Mouse (Mus musculus) cerebellum, postnatal 10 days (tissue): ENCODE results near the gene Kdm4a.

ENCODE experiments used
- DNase-seq, 2 experiments: peaks; one replicate each; pipeline ENCODE4 v3.0.0; 2021; ENCODE audit warnings: mixed read lengths in 2 of 2

Gene Kdm4a

DNA sequence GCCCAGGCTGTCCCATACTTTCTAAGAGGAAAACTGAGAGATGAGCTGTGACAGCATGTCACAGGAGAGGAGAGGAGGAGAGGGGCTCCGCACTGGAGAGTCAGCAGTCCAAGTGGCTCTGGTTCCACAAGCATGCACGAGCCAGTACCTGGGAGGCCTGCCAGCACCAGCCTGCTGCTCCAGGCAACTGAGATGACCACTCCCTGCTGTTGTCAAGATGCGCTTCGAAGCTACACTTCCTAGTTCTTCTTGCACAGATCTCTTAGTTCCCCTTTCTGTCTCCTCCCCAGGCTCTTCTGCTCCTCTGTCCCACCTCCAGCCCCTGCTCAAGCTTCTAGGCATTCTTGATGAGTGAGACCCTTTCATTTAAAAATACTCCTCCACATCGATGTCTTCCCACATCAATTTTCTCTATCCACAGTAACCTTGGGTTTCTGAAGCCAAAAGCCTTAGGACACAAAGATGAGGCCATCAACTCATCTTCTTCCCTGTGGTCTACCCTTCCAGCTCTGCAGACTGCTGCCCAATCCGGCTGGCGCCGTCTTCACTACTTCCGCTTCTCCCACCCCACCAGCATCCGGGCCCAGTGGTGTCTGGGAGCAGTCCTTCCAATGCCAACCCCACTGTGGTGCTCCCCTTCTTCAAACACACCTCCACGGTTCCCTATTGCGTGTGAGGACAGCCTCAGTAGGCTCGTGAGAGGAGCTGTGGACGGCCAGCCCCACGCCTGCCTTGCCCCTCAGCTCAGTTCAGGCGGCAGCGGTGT, 27.6 kb downstream of the Kdm4a start:
- DNase-seq = peak; percentile 98

DNA sequence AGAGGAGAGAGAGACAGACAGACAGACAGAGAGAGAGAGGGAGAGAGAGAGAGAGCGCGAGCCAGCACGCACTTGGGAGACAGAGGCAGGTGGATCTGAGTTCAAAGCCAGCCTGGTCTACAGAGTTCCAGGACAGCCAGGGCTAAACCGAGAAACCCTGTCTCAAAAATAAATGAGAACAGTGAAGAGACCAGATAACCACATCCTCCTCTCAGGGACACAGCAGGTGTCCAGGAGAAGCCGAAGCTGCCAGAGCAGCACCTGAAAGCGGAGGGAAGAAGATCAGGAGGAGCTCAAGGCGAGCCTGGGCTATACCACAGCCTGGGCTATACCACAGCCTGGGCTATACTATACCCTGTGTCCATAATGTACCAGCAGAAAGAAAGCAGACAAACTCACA, 29.0 kb downstream of the Kdm4a start:
- DNase-seq = peak; percentile 45 to 51

- DNase-seq = peak; percentile 78 to 83
Measured at GRCm38 (mm10) chr4:118149956-118150680, 29.7 kb downstream of the Kdm4a start.

GRCm38 (mm10) chr4:118149055-118149576, 30.7 kb downstream of the Kdm4a start:
- DNase-seq = peak in 1 of 2 experiments; percentile 42

GRCm38 (mm10) chr4:118148317-118148687, 31.5 kb downstream of the Kdm4a start:
- DNase-seq = no peak

GRCm38 (mm10) chr4:118147547-118148316, 32.1 kb downstream of the Kdm4a start:
- peak; percentile 67 to 68 for DNase-seq

GRCm38 (mm10) chr4:118147090-118147489, 32.8 kb downstream of the Kdm4a start:
- DNase-seq = no peak

DNA sequence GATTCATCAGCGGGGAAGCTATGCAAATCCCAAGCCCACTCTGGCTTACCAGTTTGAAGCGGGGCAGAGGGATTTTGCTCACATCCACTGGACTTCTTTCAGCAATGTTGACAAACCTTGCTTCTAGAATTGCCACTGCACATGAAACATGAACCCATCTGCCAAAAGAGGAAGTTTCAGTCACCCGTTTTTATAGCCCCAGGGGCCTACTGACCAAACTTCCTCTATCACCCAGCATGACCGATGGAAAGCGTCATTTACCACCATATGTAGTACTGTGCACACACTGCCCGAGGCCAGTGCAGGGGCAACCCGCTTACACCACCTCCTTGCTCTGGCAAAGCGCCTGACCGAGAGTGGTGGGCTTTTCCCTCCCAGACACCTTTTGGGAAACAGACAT, 35.5 kb downstream of the Kdm4a start:
- no peak for DNase-seq

- no peak for DNase-seq
Measured at GRCm38 (mm10) chr4:118143679-118144078, 36.2 kb downstream of the Kdm4a start.

DNA sequence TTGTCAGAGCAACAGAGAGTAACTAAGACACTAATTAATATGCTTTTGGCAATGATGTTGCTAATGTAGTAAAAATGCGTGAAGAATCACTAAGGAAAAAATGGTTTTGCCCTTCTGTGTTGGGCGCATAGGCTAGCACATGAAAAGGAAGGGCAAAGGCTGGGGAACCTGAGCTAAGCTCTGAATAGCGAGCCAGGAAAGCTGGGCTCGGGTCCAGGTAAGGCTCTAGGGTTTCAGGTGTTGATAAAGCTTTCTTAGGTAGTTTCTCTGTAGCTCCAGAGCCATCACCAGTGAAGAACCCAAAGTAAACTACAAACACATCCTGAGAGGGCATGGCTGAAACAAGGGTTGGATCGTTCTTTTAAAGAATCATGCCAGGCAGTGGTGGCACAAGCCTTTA, 38.3 kb downstream of the Kdm4a start:
- DNase-seq = peak in 1 of 2 experiments; percentile 43

DNA sequence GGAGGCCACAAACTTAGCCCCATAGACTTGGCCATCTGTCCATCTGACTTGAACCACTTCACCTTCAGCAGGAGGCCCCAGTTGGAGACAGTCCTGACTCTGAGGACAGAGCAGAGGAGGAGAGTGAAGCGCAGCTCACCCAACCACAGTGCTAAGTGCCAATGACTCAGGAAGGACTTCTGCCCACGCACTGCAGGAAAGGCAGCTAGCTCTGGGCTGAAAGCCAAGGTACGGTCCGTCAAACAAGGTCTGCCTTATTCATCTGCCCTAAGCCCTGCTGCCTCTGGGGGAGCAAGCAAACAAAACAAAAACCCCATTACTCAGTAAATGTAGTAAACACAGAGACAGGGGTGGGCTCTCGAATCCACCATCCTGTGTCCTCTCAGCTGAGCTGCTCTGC, 41.0 kb downstream of the Kdm4a start:
- peak; percentile 94 to 95 for DNase-seq

DNA sequence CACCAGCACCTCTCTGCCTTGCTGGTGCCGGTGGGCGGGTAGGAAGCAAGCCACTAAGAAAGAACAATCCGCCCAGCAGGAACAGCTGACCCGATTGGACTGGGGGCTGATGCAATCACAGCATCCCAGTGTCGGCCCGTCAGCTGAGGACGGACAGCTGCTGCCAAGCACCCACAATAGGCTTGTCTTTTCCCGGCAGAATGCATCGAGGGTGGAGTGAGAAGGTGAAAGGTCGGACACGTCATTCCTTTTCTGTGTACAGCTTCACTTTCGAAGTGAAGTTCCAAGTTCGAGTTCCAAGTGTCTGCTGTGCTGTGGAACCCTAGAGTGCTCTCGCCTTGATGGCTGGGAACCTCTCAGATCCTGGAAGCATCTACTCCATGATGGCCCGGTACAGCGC, 42.0 kb downstream of the Kdm4a start:
- peak in 1 of 2 experiments; percentile 27 for DNase-seq

- peak; percentile 49 to 69 for DNase-seq
Measured at GRCm38 (mm10) chr4:118137311-118137710, 42.5 kb downstream of the Kdm4a start.

DNA sequence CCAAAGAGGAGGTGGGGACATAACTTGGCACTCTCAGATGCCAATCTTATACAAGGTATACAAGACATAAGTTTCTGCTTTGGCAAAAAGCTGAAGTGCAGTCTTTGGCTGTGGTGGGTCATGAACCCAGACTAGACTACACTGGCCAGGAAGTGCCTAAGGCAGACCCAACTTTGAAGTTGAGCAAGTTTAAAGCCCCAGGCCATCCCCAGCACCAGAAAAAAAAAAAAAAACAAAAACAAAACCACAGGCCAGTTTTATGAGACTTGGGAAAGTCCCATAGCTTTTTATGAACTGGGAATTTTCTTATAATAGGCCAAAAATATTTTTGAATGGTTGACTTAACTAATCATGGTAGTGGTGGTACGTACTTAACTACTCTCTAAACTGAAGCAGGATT, 44.4 kb downstream of the Kdm4a start:
- no peak for DNase-seq

DNA sequence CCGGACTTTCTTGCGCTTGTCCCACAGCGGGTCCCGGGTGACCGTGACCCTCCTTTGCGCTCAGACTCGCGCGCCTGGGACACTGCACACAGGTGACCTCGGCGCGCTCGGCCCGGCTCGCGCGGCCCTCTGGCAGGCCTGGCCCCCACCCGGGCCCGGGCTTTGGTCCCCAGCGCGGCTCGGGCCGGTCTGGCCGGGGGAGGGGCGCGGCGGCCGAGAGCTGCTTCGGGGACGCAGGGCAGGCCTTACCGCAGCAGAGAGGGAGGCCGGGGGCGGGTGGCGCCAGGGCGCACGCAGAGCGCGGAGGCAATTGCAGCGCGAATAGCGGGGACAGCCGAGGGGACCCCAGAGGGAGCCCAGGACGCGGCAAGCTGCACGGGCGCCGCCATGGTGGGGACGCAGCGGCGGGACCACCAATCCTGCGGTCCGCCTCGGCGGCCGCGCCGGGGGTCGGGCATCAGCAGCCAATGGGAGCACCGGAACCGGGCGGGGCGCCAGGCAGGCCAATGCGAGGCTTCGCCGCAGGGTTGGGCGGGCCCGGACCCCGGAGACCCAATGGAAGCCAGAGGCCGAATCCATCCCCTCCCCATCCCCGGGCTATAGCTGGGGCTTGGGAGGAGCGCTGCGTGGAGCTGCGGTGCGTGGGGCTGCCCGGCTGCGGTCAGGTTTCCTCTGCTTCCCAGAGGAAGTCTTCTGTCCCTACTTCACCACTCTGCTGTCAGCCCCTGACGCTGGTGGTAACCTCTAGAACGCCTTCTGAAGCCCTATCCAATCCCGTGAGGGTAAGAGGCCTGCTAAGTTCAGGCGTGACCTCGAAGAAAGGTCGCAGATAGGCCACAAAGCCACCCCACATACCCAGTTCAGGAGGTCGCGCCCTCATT, 45.1 kb downstream of the Kdm4a start, which contains the start of gene St3gal3:
St3gal3 (minus strand) TSS at position 430 of the 881 bp plus-strand sequence.
- DNase-seq = peak; percentile 100

DNA sequence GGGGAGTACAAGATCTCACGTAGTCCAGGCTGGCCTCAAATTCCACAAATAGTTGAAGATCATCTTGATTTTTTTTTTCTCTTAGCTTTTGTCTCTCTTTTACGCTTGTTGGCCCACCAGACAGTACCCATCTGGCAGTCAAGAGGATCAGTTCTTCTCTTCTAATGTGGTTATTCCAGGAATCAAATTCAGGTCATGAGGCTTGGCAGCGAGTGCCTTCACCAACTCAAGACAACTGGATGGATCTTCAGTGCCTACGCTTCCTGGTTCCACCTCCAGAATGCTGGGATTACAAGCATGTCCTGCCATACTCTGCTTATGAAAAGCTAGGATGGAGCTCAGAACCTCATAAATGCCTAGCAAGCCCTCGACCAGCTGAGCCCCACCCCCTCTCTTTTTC, 48.5 kb downstream of the Kdm4a start:
- DNase-seq = no peak

DNA sequence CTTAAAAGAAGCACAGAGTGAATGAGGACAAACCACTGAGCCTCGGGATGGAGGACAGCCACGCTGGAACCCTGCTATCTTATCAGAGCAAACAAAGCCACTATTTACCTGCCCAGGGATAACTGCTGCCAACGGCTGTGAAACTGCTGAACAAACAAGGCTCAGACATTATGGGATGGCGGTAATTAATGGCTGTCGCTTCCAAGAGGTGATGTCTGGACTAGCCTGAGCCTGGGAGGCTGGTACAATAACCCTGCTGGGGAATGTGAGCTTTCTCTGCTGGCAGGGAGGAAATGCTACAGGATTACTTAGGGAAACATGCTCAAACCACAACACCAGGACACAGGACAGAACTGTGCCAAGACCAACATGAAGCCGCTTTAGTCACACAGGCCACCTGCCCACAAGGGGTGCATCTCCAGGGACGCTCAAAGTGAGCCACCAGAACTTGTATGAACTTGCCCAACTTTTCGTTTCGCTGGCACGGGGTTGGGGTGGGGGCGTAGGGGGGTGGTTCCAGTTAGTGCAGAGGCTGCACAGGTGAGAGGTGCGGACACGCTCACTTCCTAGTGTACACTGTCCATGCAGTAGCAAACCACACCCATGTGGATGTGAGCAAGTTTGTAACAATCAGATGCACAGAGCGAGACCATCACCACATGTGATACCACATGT, 56.7 kb downstream of the Kdm4a start:
- no peak for DNase-seq

- peak; percentile 43 to 57 for DNase-seq
Measured at GRCm38 (mm10) chr4:118122078-118122477, 57.8 kb downstream of the Kdm4a start.

GRCm38 (mm10) chr4:118117565-118117964, 62.3 kb downstream of the Kdm4a start:
- DNase-seq = no peak

DNA sequence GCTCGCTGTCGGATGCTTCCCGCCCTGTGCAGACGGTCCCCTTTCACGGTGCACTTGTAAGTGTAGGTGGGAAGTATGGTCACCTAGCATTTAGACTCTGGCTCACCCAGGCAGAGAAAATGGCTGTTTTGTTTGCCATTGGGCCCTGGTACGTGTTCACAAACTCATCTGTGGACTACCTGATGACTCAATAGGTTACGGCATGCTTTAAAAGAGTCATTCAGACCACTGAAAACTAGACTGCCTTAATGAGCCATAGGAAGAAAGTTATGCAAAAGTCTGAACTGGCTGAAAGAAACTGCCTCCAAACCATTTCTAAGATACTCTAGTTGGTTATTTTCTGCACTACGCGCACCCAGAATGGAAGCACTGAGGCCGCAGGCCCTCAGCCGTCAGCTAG, 63.7 kb downstream of the Kdm4a start:
- DNase-seq = no peak

GRCm38 (mm10) chr4:118115132-118115531, 64.7 kb downstream of the Kdm4a start:
- no peak for DNase-seq
